Comparison of ENCODE assay signal across 21 mouse cellular contexts in the genomic region with DNA sequence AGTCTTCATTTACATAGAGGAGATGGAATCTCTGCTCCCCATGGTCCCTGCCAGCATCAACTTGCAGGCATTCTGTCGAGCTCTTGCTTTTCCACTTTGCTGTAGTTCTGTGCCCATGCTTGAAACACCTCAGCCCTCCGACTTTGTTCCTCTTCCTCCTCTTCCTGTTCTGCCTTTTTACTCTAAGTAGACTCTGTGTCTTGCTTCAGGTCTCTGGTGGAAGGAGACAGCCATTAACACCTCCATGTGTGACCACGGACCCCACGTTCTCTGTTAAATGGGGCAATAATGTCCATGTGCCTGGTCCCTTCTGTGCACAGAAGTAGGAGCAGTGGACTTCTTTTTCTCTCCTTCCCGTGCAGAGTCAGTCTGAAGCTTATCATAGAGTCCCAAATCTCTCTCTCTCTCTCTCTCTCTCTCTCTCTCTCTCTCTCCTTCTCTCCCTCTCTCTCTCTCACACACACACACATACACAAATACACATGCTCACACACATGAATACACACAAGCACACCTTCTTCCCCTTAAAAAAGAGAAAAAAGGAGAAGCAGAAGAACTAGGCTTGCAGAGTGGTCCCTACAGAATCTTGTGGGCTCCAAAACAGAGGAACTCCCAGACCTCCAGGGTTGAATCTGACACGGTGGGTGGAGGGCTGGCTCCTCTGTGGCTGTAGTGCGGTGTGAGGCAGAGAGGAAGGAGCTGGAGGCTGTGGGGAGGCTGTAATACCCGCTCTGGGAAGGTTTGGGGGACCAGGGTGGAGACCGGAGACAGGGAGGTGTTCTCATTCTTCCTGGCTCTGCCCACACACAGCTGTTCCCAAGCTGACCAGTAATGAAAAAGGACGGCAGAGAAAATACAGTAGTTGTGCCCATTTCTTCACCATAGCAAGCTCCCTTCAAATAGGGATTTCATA. TPM values are rescaled to one million over a fixed set of nuclear protein-coding genes. Genes with fewer than 3 reads are reported as not detected.
DNase-seq lines count a peak whose midpoint lies in the region; ATAC-seq and TF ChIP-seq lines count a peak whose summit lies in the region.
"Had no signal": no experiment of that assay in that cellular context is flagged by ENCODE, and none has a peak within 500 bp of the region (broad histone marks: within the 10 kb centered on the region; RNA-seq: fewer than 3 reads in every experiment).

No protein-coding gene starts in this region.

- no peak for TF ChIP-seq POLR2A in thymus, adult 2 months (IDR thresholded peaks at IDR 0.05; ENCODE audit: control insufficient read depth, extremely low read depth, insufficient read depth, low read length, poor library complexity)

- H3K27ac ChIP-seq in heart, embryonic 10.5 days: peak overlapping the region; percentile 42
- no peak overlapping the region for H3K27ac ChIP-seq in thymus, adult 2 months (ENCODE audit: control insufficient read depth, insufficient read depth, low read length)
- H3K27ac ChIP-seq: left cerebral cortex, adult 2 months; neural tube, embryonic 15.5 days; stomach, embryonic 15.5 days had no signal

- ATAC-seq in megakaryocyte progenitor cell, adult 5-6 weeks (replicated peaks; ENCODE audit: poor library complexity): peak; percentile 89

- no peaks in the 10 kb centered on the region for H3K27me3 ChIP-seq in heart, embryonic 10.5 days (ENCODE audit: insufficient read depth, poor library complexity, severe bottlenecking)
- H3K27me3 ChIP-seq in thymus, adult 2 months (ENCODE audit: control insufficient read depth, insufficient read depth, low read length): no peaks in the 10 kb centered on the region
- H3K27me3 ChIP-seq: neural tube, embryonic 15.5 days; stomach, embryonic 15.5 days had no signal

- no peak for DNase-seq in heart, embryonic 10.5 days (ENCODE audit: low spot score)
- DNase-seq in heart, postnatal 10 days: no peak
- DNase-seq in MEL-GATA-1-ER (ENCODE audit: extremely low read depth, low read depth) (peak; percentile 64), liver (peak; percentile 47)
- no peak for DNase-seq in thymus, adult 2 months
- DNase-seq in layer of hippocampus, postnatal 10 days (ENCODE audit: low spot score in 2 of 2): no peak
- DNase-seq in thymus, postnatal 4 days: no peak
- DNase-seq: adrenal gland, postnatal 36 days; cerebellum, adult 11-12 months; gastrocnemius, postnatal 25 days; kidney, adult 9 months; lung, postnatal 36 days; right cerebral cortex, postnatal 14 days; thymus, postnatal 36 days had no signal

- TF ChIP-seq CTCF in thymus, adult 2 months (IDR thresholded peaks at IDR 0.05; ENCODE audit: borderline replicate concordance, control insufficient read depth, extremely low read depth, insufficient read depth, low read length, poor library complexity): no peak

- no peaks in the 10 kb centered on the region for H3K36me3 ChIP-seq in heart, embryonic 10.5 days
- H3K36me3 ChIP-seq in thymus, adult 2 months (ENCODE audit: control insufficient read depth, insufficient read depth, low read length): no peaks in the 10 kb centered on the region
- H3K36me3 ChIP-seq: neural tube, embryonic 15.5 days; stomach, embryonic 15.5 days had no signal

- intact Hi-C loops in heart, postnatal 10 days (cut with DNase I): no loop called here

- peaks cover 18% of the 10 kb centered on the region for H3K4me1 ChIP-seq in heart, embryonic 10.5 days
- H3K4me1 ChIP-seq in thymus, adult 2 months (replicated peaks; ENCODE audit: control insufficient read depth, insufficient read depth, low read length): peaks cover 22% of the 10 kb centered on the region
- H3K4me1 ChIP-seq: neural tube, embryonic 15.5 days; stomach, embryonic 15.5 days had no signal

- no peak overlapping the region for H3K4me3 ChIP-seq in heart, embryonic 10.5 days
- H3K4me3 ChIP-seq in thymus, adult 2 months (ENCODE audit: control insufficient read depth, insufficient read depth, low read length): no peak overlapping the region
- H3K4me3 ChIP-seq: left cerebral cortex, adult 2 months; neural tube, embryonic 15.5 days; stomach, embryonic 15.5 days had no signal

- H3K9me3 ChIP-seq in heart, embryonic 10.5 days: no peaks in the 10 kb centered on the region
- H3K9me3 ChIP-seq: neural tube, embryonic 15.5 days; stomach, embryonic 15.5 days had no signal

- WGBS in heart, embryonic 10.5 days: 59% methylated on average over 10 of the region's 10 CpGs
- 9% methylated on average over 10 of the region's 10 CpGs for WGBS in thymus, adult 2 months

RNA-seq across cellular contexts. Expression of a gene that starts 51.3 kb away (rescaled TPM):
- polyA plus RNA-seq in heart, embryonic 10.5 days (2016; fragmentation: Nextera tagmentation; extraction: Ambion mirVana): not detected in 2 replicates
- total RNA-seq in heart, postnatal 10 days (2021): not detected
- total RNA-seq in megakaryocyte progenitor cell, adult 5-6 weeks (2015): not detected in 2 replicates
- not detected in 2 replicates for total RNA-seq in megakaryocyte progenitor cell, adult 5-6 weeks (2017)
- polyA plus RNA-seq in thymus, adult 2 months (2012; rRNA removed): not detected in 2 replicates
- not detected for total RNA-seq in layer of hippocampus, postnatal 10 days (2021)
- total RNA-seq: adrenal gland, postnatal 36 days; gastrocnemius, postnatal 25 days; layer of hippocampus, adult 18-20 months; left cerebral cortex, adult 2 months; liver, adult 2 months had no signal
- polyA plus RNA-seq: heart, embryonic 16.5 days; liver, adult 2 months; neural tube, embryonic 15.5 days had no signal

RNA-seq across cellular contexts. Expression of a gene that starts 59.7 kb away (rescaled TPM):
- 4.2 and 5.1 TPM in 2 replicates for polyA plus RNA-seq in heart, embryonic 10.5 days (2016; fragmentation: Nextera tagmentation; extraction: Ambion mirVana)
- total RNA-seq in heart, postnatal 10 days (2021): 1 to 10 TPM; 3.4 to 4.2 TPM
- not detected in 2 replicates for total RNA-seq in megakaryocyte progenitor cell, adult 5-6 weeks (2015)
- 0.04 and 0.17 TPM in 2 replicates for total RNA-seq in megakaryocyte progenitor cell, adult 5-6 weeks (2017)
- polyA plus RNA-seq in thymus, adult 2 months (2012; rRNA removed): 1.3 and 1.5 TPM in 2 replicates
- not detected for total RNA-seq in layer of hippocampus, postnatal 10 days (2021)
- total RNA-seq: gastrocnemius, postnatal 25 days; layer of hippocampus, adult 18-20 months; left cerebral cortex, adult 2 months; liver, adult 2 months had no signal

Comparison
In these comparisons a context has a peak if more than half of its experiments do, and no peak if none do; other contexts are left out.
1. DNase-seq: peak in MEL-GATA-1-ER (single experiment) and liver (single experiment); none in heart, embryonic 10.5 days (single experiment), heart, postnatal 10 days (0 of 2), thymus, adult 2 months (single experiment), layer of hippocampus, postnatal 10 days (0 of 2) and thymus, postnatal 4 days (single experiment).